Mouse (Mus musculus): Measurements from ENCODE around the gene Dop1b.

DNA sequence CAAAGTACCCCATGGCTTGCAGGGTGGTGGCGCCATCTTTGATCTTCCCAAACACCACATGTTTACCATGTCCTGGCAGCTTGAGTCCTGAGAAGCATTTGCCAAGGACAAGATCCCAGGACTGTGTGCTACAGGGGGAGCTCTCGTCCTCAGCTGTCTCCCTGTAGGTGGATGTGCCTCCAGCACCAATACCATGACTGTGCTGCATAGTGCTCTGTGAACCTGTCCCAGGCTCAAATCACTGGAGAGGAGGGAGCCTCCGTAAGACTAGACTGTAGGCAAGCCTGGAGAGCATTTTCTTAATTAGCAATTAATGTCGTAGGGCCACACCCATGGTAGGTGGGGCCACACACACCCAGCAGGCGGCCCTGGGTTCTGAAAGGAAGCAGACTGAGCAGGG is 35.3 kb upstream of the Dop1b start:
- no peak for TF ChIP-seq POLR2A (IDR thresholded peaks at IDR 0.05; ENCODE audit: insufficient read length, low read depth)
- TF ChIP-seq MAX (IDR thresholded peaks at IDR 0.05; ENCODE audit: low read depth): no peak
- no peak for TF ChIP-seq MYOD1 (IDR thresholded peaks at IDR 0.05; ENCODE audit: control insufficient read depth in 1 of 3, insufficient read length in 2 of 3, low read depth in 2 of 3)
- no peak for TF ChIP-seq USF1 (IDR thresholded peaks at IDR 0.05; ENCODE audit: low read depth)
- no peak for TF ChIP-seq POLR2AphosphoS2 (IDR thresholded peaks at IDR 0.05; ENCODE audit: insufficient read length, low read depth)
- no peak for TF ChIP-seq TCF12 (IDR thresholded peaks at IDR 0.05; ENCODE audit: insufficient read depth, poor library complexity, severe bottlenecking)
- TF ChIP-seq SRF (IDR thresholded peaks at IDR 0.05; ENCODE audit: control insufficient read depth, insufficient read length, low read depth): no peak
- no peak for TF ChIP-seq MYOG (IDR thresholded peaks at IDR 0.05; ENCODE audit: control insufficient read depth in 1 of 3, insufficient read depth in 1 of 3, insufficient read length in 2 of 3, low read depth in 2 of 3)

All from myocyte (in vitro differentiated cells).